Mouse (Mus musculus) lung, embryonic 14.5 days (tissue): ENCODE results near the gene Clk3. TPM values are rescaled to one million over a fixed set of nuclear protein-coding genes. Genes with fewer than 3 reads are reported as not detected.

Experiments used
- ATAC-seq: fragments of 200-750 bp; cut with Nextera tagmentation; 2 replicates; pipeline ENCODE4 v1.8.0; 2017; ENCODE audit warnings: mild to moderate bottlenecking, moderate TSS enrichment, moderate library complexity; ENCODE audit not compliant: insufficient read depth
- DNase-seq: peaks from one replicate; pipeline ENCODE4 v3.0.0-alpha.2; 2015
- H3K27ac ChIP-seq: fragments of 300-500 bp; sonication (generic); 2 replicates; pipeline ENCODE4 v1.5.1; 2014; ENCODE audit warnings: low read depth, mild to moderate bottlenecking, moderate library complexity
- H3K27me3 ChIP-seq: fragments of 300-500 bp; sonication (generic); 2 replicates; pipeline ENCODE4 v1.6.1; 2014; ENCODE audit warnings: low read length, control low read depth; ENCODE audit not compliant: insufficient read depth
- H3K36me3 ChIP-seq: fragments of 300-500 bp; sonication (generic); 2 replicates; pipeline ENCODE4 v1.6.1; 2014; ENCODE audit warnings: control low read depth; ENCODE audit not compliant: insufficient read depth
- H3K4me1 ChIP-seq: fragments of 300-500 bp; sonication (generic); 2 replicates; pipeline ENCODE4 v1.6.1; 2014; ENCODE audit warnings: antibody characterized with exemption, control low read depth; ENCODE audit not compliant: insufficient read depth
- H3K4me2 ChIP-seq: fragments of 300-500 bp; sonication (generic); 2 replicates; pipeline ENCODE4 v1.6.1; 2014; ENCODE audit warnings: mild to moderate bottlenecking
- H3K4me3 ChIP-seq: fragments of 300-500 bp; sonication (generic); 2 replicates; pipeline ENCODE4 v1.5.1; 2014; ENCODE audit warnings: low read depth, low read length
- H3K9ac ChIP-seq: fragments of 300-500 bp; sonication (generic); 2 replicates; pipeline ENCODE4 v1.6.1; 2014
- H3K9me3 ChIP-seq: fragments of 300-500 bp; sonication (generic); 2 replicates; pipeline ENCODE4 v1.6.1; 2016; ENCODE audit warnings: low read depth, low read length, control low read depth
- CTCF ChIP-seq: IDR thresholded peaks from 2 replicates; pipeline ENCODE4 v1.5.1; 2016; ENCODE audit warnings: antibody characterized with exemption, low read depth
- WGBS: fragments of 180-500 bp; shearing (Covaris S2); extraction: QIAGEN DNeasy Blood & Tissue Kit; methylation state at CpG from one replicate; pipeline ENCODE4 v1.1.7; 2014; 5-methylcytosine and 5-hydroxymethylcytosine counted together
- polyA plus RNA-seq: library from polyadenylated mRNA; unstranded; fragments of >200 nt; fragmentation: Nextera tagmentation; extraction: Ambion mirVana; gene quantifications from 2 replicates; pipeline ENCODE4 v1.2.1, GENCODE M21; 2014

Gene Clk3
- polyA plus RNA-seq, 1 experiment from 2014 or later: 72.7 TPM

DNA sequence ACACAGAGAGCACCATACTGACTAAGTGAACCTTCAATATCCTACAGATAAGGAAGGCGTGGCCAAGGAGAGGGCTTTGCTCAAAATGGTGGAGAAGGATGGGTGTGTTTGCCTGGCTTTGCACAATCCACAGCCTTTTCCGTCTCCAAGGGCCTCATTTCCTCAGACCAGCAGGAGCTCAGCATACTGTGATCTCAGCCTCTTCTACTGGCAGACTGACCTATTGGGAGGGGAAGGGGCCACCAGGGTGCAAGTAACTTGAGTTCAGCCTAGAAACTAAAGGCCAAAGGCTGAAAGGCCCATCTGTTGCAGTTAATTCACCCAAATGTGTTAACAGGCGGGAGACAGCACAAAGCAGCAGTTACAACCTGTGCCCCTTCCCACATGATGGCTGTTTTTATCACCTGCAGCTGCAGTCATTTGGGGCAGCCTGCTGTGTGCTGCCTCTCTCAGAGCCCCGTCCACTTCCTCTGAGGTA, 41.6 kb upstream of the Clk3 start:
- H3K9me3 ChIP-seq: no peaks in the 10 kb centered on the region
- H3K4me3 ChIP-seq: no peak overlapping the region
- WGBS: 57% methylated on average over 4 of the region's 4 CpGs
- no peaks in the 10 kb centered on the region for H3K27me3 ChIP-seq
- no peaks in the 10 kb centered on the region for H3K4me1 ChIP-seq
- H3K9ac ChIP-seq: no peak overlapping the region
- ATAC-seq: no peak
- no peak overlapping the region for H3K4me2 ChIP-seq
- TF ChIP-seq CTCF: no peak
- H3K27ac ChIP-seq: no peak overlapping the region
- no peak for DNase-seq
- H3K36me3 ChIP-seq: no peaks in the 10 kb centered on the region

DNA sequence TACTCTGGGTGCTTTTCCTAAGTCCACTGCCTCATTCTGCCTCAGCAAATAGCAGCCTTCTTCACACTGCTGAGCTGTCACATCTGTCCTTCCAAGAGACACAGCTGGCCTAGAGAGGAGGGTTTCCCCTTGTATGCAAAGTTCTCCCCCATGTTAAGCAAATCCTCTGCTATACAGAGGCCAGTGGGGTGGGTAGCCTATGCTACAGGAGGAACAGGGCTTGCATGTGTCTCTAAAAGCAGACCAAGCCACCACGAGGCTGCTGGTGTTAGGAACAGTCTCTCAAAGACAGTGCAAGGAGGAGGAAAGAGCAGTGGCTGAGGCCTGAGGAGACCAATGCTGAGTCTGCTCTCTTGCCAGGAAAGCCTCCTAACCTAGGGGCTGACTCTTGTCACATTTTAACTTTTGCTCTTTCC, 40.4 kb upstream of the Clk3 start:
- H3K4me3 ChIP-seq: no peak overlapping the region
- 25% methylated on average over 1 of the region's 1 CpGs for WGBS
- no peak overlapping the region for H3K9ac ChIP-seq
- no peak for TF ChIP-seq CTCF
- no peaks in the 10 kb centered on the region for H3K36me3 ChIP-seq
- no peak overlapping the region for H3K4me2 ChIP-seq
- DNase-seq: no peak
- H3K27me3 ChIP-seq: no peaks in the 10 kb centered on the region
- H3K27ac ChIP-seq: no peak overlapping the region
- H3K4me1 ChIP-seq: no peaks in the 10 kb centered on the region
- ATAC-seq: no peak
- no peaks in the 10 kb centered on the region for H3K9me3 ChIP-seq

DNA sequence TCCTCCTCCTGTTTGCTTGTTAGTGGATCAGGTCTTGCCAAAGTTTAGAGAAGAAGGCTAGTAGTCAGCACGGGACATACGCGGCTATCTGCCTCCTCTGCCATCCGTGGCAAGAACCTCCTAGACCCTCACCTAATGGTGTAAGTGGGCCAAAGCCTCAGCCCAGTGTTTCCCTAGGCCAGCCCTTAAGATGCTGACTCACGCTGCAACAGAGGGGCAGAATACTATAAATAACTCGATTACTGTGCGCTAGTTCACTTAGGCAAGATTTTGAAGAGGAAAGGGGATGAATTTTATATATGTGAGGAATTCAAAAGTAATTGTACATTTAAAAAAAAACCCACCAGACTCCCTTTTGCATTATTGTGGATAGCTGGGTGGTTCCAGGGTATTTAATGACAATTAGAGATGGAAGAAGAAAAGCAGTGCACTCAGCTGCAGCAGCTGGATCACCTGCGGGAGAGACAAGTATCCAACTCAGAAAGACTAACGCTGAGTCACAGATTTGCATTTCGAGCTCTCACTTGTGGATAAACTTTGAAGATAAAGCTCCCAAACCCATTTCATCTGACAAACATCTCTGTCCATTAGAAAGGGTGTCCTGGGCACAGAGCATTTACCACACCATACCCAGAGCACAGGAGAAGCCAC, 39.6 kb upstream of the Clk3 start:
- H3K27ac ChIP-seq: no peak overlapping the region
- TF ChIP-seq CTCF: no peak
- H3K9me3 ChIP-seq: no peaks in the 10 kb centered on the region
- DNase-seq: no peak
- no peak overlapping the region for H3K9ac ChIP-seq
- no peaks in the 10 kb centered on the region for H3K27me3 ChIP-seq
- no peak for ATAC-seq
- H3K4me1 ChIP-seq: no peaks in the 10 kb centered on the region
- WGBS: 57% methylated on average over 10 of the region's 10 CpGs
- H3K4me3 ChIP-seq: no peak overlapping the region
- no peaks in the 10 kb centered on the region for H3K36me3 ChIP-seq
- no peak overlapping the region for H3K4me2 ChIP-seq

DNA sequence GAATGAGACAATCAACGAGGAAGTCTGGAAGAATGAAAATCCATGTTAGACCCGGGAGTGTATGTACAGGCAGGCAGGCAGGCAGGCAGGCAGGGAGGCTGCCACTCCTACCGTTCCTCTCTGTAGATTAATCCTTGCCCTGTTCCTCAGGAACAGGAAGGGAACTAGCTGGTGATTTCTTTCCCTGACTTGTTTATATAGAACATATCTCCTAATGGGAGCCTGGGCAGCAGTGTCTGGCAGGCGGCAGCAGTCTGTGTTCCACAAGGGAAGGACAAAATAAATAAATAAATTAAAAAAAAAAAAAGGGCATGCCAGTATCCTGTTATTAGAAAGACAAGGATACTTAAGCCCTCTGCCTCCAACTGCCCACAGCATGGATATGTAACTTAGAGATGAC, 38.2 kb upstream of the Clk3 start:
- WGBS: 5% methylated on average over 4 of the region's 4 CpGs
- DNase-seq (peak; percentile 26), ATAC-seq (no peak)
- TF ChIP-seq CTCF: no peak
- Histone ChIP-seq H3K9me3 (no peaks in the 10 kb centered on the region), H3K4me2 (no peak overlapping the region), H3K9ac (no peak overlapping the region), H3K4me1 (no peaks in the 10 kb centered on the region; the same call in 1 of the 2 replicates), H3K36me3 (no peaks in the 10 kb centered on the region), H3K27ac (peak overlapping the region; percentile 6; the same call in 1 of the 2 replicates), H3K4me3 (no peak overlapping the region), H3K27me3 (no peaks in the 10 kb centered on the region)

DNA sequence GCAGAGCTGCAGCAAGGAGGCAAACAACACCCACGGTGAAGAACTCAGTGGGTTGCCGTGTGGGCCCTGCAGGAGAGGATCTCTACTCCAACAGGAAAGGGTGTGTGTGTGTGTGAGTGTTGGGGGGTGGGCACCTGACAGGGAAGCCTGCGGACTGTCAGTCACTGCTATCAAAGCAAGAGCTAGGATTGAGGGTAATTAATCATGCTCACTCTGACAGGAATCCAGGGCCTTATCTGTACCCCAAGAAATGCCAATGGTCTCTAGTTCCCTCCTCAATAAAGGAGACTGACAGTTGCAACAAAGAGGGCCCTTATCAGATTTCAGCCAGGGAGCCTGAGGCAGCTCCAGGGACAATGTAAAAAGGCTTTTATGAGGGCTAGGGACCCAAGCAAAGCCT, 37.4 kb upstream of the Clk3 start:
- Histone ChIP-seq H3K9ac (no peak overlapping the region), H3K27ac (no peak overlapping the region), H3K4me2 (no peak overlapping the region), H3K36me3 (no peaks in the 10 kb centered on the region), H3K4me3 (no peak overlapping the region), H3K9me3 (no peaks in the 10 kb centered on the region), H3K4me1 (peaks cover 3% of the 10 kb centered on the region; the same call in 1 of the 2 replicates), H3K27me3 (no peaks in the 10 kb centered on the region)
- ATAC-seq (no peak), DNase-seq (no peak)
- 30% methylated on average over 3 of the region's 3 CpGs for WGBS
- TF ChIP-seq CTCF: no peak

DNA sequence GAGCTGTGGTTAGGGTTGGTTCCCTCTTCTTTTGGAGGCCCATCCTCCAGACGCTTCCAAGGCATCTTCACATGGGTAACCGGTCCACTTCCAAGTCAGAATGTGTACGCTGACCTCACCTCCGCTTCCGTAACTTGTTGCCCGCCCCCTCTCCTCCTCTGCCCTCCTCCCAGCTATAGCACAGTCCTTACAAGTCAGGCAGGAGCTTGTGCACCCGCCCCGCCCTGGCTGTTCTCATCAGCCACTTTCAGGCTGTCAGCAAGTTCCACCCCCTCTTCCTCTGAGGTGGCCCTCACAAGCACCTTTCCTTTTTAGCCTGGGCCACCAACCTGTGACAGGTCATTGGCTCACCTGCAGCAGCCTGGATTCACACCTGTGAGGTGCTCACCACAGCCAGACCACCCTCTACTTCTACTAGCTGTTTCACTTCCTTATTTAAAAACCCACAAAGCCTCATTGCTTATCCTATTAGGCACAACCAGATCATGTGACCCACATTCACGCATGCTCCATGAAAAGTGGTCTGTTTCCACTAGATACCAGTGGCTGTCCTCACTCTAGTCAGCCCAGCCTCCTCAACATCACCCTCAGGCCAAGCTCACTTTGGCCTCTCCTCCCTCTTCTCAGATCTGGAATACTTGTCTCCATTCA, 34.8 kb upstream of the Clk3 start:
- no peak for ATAC-seq
- no peak overlapping the region for H3K27ac ChIP-seq
- peaks cover 3% of the 10 kb centered on the region; the same call in 1 of the 2 replicates for H3K4me1 ChIP-seq

DNA sequence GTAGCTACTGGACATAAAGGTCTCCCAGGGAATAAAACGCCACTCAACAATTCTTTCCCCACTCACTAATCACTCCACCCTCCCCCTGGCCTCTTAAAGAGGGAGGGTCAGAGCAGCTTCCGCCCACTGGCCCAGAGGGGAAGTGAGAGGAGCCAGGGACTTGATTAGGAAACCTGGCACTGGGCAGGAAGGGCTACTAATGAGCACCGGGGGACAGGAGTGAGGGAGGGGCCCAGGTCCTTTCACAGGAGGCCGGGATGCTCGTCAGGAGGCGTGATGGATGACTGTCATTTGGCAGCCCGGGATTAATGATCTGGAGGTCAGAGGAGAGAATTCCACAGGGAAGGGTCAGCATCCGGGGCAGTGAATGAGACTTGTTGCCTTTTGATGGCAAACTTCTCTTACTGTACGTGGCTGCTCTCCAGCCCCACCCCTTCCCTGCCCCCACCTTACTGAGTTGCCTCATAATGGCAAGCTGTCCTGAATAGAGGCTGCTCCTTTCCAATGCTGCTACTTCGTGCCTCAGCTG, 33.1 kb upstream of the Clk3 start:
- H3K9ac ChIP-seq: no peak overlapping the region
- TF ChIP-seq CTCF: no peak
- no peaks in the 10 kb centered on the region for H3K9me3 ChIP-seq
- 0 out of 2 replicates have a peak, but pooled peaks cover 5% of the 10 kb centered on the region for H3K36me3 ChIP-seq
- peaks cover 3% of the 10 kb centered on the region; the same call in 1 of the 2 replicates for H3K4me1 ChIP-seq
- DNase-seq (peak; percentile 55), ATAC-seq (peak; percentile 69)
- H3K27ac ChIP-seq: no peak overlapping the region
- no peak overlapping the region for H3K4me3 ChIP-seq
- 8% methylated on average over 10 of the region's 10 CpGs for WGBS
- no peaks in the 10 kb centered on the region for H3K27me3 ChIP-seq
- no peak overlapping the region for H3K4me2 ChIP-seq

More for the DNA sequence above, 34.8 kb upstream of the Clk3 start:
- no peak overlapping the region for H3K4me3 ChIP-seq
- WGBS: 67% methylated on average over 9 of the region's 9 CpGs
- H3K9ac ChIP-seq: no peak overlapping the region
- DNase-seq: no peak
- H3K9me3 ChIP-seq: no peaks in the 10 kb centered on the region
- H3K27me3 ChIP-seq: no peaks in the 10 kb centered on the region
- 0 out of 2 replicates have a peak, but pooled peaks cover 5% of the 10 kb centered on the region for H3K36me3 ChIP-seq
- TF ChIP-seq CTCF: no peak
- H3K4me2 ChIP-seq: no peak overlapping the region
